Mouse (Mus musculus) kidney, adult 2 months (tissue): ENCODE measurements around the gene Hoxb8. TPM values are rescaled to one million over a fixed set of nuclear protein-coding genes. Genes with fewer than 3 reads are reported as not detected.

ENCODE experiments used
- DNase-seq: peaks from one replicate; pipeline ENCODE4 v3.0.0; 2021
- H3K27ac ChIP-seq: fragments of 200-500 bp; 2 replicates; pipeline ENCODE4 v1.5.1; 2012; ENCODE audit warnings: low read depth, low read length, control low read depth, inconsistent platforms; ENCODE audit not compliant: insufficient read depth
- H3K27me3 ChIP-seq: fragments of 200-500 bp; replicated peaks from 2 replicates; pipeline ENCODE4 v1.6.1; 2012; ENCODE audit warnings: mild to moderate bottlenecking, moderate library complexity, low read length, inconsistent platforms; ENCODE audit not compliant: control insufficient read depth, insufficient read depth
- H3K36me3 ChIP-seq: fragments of 200-500 bp; 2 replicates; pipeline ENCODE4 v1.6.1; 2012; ENCODE audit warnings: mild to moderate bottlenecking, moderate library complexity, low read length, inconsistent platforms; ENCODE audit not compliant: control insufficient read depth, insufficient read depth
- H3K4me1 ChIP-seq: fragments of 200-500 bp; 2 replicates; pipeline ENCODE4 v1.6.1; 2011; ENCODE audit warnings: low read length; ENCODE audit not compliant: control insufficient read depth, insufficient read depth
- H3K4me3 ChIP-seq: fragments of 200-500 bp; 2 replicates; pipeline ENCODE4 v1.5.1; 2011; ENCODE audit warnings: mild to moderate bottlenecking, low read depth, low read length, control low read depth; ENCODE audit not compliant: insufficient read depth
- CTCF ChIP-seq: fragments of 200-500 bp; conservative IDR thresholded peaks from 2 replicates; pipeline ENCODE4 v1.5.1; 2011; ENCODE audit warnings: low read depth, mild to moderate bottlenecking, control low read depth, low read length, moderate library complexity, mixed read lengths; ENCODE audit not compliant: insufficient read depth, insufficient read length
- POLR2A ChIP-seq: fragments of 200-500 bp; IDR thresholded peaks from one replicate; pipeline ENCODE4 v1.6.1; 2011; ENCODE audit warnings: low read depth, low read length, control low read depth
- WGBS: fragments of 180-500 bp; shearing (Covaris S2); methylation state at CpG from one replicate; pipeline ENCODE4 v1.1.7; 2018; 5-methylcytosine and 5-hydroxymethylcytosine counted together
- polyA plus RNA-seq: library from polyadenylated mRNA; depleted of rRNA; stranded (reverse); fragments of >200 nt; gene quantifications from 2 replicates; pipeline ENCODE4 v1.2.3, GENCODE M21; 2012

Hoxb8 gene
- polyA plus RNA-seq, 1 experiment = 51.7 TPM

GRCm38 (mm10) chr11:96288455-96289221, 6.9 kb downstream of the Hoxb8 start:
- Histone ChIP-seq H3K27ac (peak overlapping the region; percentile 91), H3K36me3 (no peaks in the 10 kb centered on the region), H3K4me3 (peak overlapping the region; percentile 1; the same call in 1 of the 2 replicates), H3K27me3 (no peaks in the 10 kb centered on the region), H3K4me1 (peaks cover 15% of the 10 kb centered on the region; the same call in 1 of the 2 replicates)
- WGBS = 56% methylated on average over 1 of the region's 1 CpGs
- TF ChIP-seq POLR2A = no peak
- TF ChIP-seq CTCF = no peak
- no peak for DNase-seq

- peak overlapping the region; percentile 16 for H3K4me3 ChIP-seq
- H3K27ac ChIP-seq = peak overlapping the region; percentile 91
- no peaks in the 10 kb centered on the region for H3K27me3 ChIP-seq
These were observed 7.6 kb downstream of the Hoxb8 start for GRCm38 (mm10) chr11:96289293-96289692.

GRCm38 (mm10) chr11:96289837-96290236, 8.1 kb downstream of the Hoxb8 start:
- Histone ChIP-seq H3K27me3 (no peaks in the 10 kb centered on the region), H3K27ac (peak overlapping the region; percentile 79), H3K36me3 (no peaks in the 10 kb centered on the region), H3K4me1 (peaks cover 15% of the 10 kb centered on the region; the same call in 1 of the 2 replicates), H3K4me3 (no peak overlapping the region)
- TF ChIP-seq POLR2A (no peak), CTCF (no peak)
- WGBS = 46% methylated on average over 6 of the region's 6 CpGs
- no peak for DNase-seq

More at GRCm38 (mm10) chr11:96289293-96289692, 7.6 kb downstream of the Hoxb8 start:
- peak; percentile 58 for DNase-seq
- 45% methylated on average over 21 of the region's 21 CpGs for WGBS
- Histone ChIP-seq H3K36me3 (no peaks in the 10 kb centered on the region), H3K4me1 (peaks cover 15% of the 10 kb centered on the region; the same call in 1 of the 2 replicates)
- TF ChIP-seq CTCF = no peak
- no peak for TF ChIP-seq POLR2A

- TF ChIP-seq CTCF = no peak
- TF ChIP-seq POLR2A = no peak
- Histone ChIP-seq H3K27ac (peak overlapping the region; percentile 79), H3K4me3 (peak overlapping the region; percentile 10; the same call in 1 of the 2 replicates), H3K36me3 (no peaks in the 10 kb centered on the region), H3K4me1 (peaks cover 17% of the 10 kb centered on the region; the same call in 1 of the 2 replicates), H3K27me3 (no peaks in the 10 kb centered on the region)
- peak; percentile 59 for DNase-seq
- WGBS = 29% methylated on average over 17 of the region's 17 CpGs
These were observed 9.1 kb downstream of the Hoxb8 start for GRCm38 (mm10) chr11:96290705-96291355.

- TF ChIP-seq CTCF (no peak), POLR2A (no peak)
- H3K27me3 ChIP-seq = no peaks in the 10 kb centered on the region
- H3K4me1 ChIP-seq = peaks cover 19% of the 10 kb centered on the region; the same call in 1 of the 2 replicates
- DNase-seq = peak; percentile 93
- H3K36me3 ChIP-seq = no peaks in the 10 kb centered on the region
- WGBS = 3% methylated on average over 22 of the region's 22 CpGs
- peak within 1 kb of the TSS; percentile 99 for H3K27ac ChIP-seq
- H3K4me3 ChIP-seq = peak within 1 kb of the TSS; percentile 95
These were observed 10.2 kb downstream of the Hoxb8 start, which contains the start of gene Hoxb6 for GRCm38 (mm10) chr11:96291681-96292564. TSS of gene Hoxb6 (plus strand) at chr11:96292476.

- peaks cover 17% of the 10 kb centered on the region; the same call in 1 of the 2 replicates for H3K4me1 ChIP-seq
- peak overlapping the region; percentile 95 for H3K4me3 ChIP-seq
- peak; percentile 76 for DNase-seq
- WGBS = under 1% methylated on average over 12 of the region's 12 CpGs
- H3K36me3 ChIP-seq = no peaks in the 10 kb centered on the region
- H3K27ac ChIP-seq = peak overlapping the region; percentile 99
- no peaks in the 10 kb centered on the region for H3K27me3 ChIP-seq
- no peak for TF ChIP-seq CTCF
- no peak for TF ChIP-seq POLR2A
These were observed 11.0 kb downstream of the Hoxb8 start for GRCm38 (mm10) chr11:96292565-96293301.
